Mouse (Mus musculus) adrenal gland, postnatal 10 days (tissue): ENCODE data around the gene Olfr1311. TPM values are rescaled to one million over a fixed set of nuclear protein-coding genes. Genes with fewer than 3 reads are reported as not detected.
"Not testable (repeated sequence)": the region's sequence is repeated elsewhere in the genome, so short reads cannot be mapped to it uniquely, and the experiment has no call there.

Source experiments
- DNase-seq: peaks from one replicate; pipeline ENCODE4 v3.0.0; 2021; ENCODE audit warnings: mixed read lengths
- long read RNA-seq, 2 experiments: library from polyadenylated mRNA; stranded (forward); transcript quantifications; one replicate each; pipeline ENCODE4 v2.0.0; 2021
- total RNA-seq, 2 experiments: library from RNA; stranded (reverse); gene quantifications; 2 replicates each; pipeline ENCODE4 v1.2.3; 2021

Gene Olfr1311
- not detected for total RNA-seq
- long read RNA-seq, experiment 1: 0 reads
- long read RNA-seq, experiment 2: 0 reads

GRCm38 (mm10) chr2:112024312-112024711, at the start of gene Olfr1311:
TSS of gene Olfr1311 (minus strand) at chr2:112024412.
- DNase-seq: no peak

GRCm38 (mm10) chr2:112050138-112050537, 25.9 kb upstream of the Olfr1311 start, which contains the start of gene Olfr1312:
TSS of gene Olfr1312 (minus strand) at chr2:112050238.
- DNase-seq: no peak

- not testable (repeated sequence) for DNase-seq
Measured at GRCm38 (mm10) chr2:112026971-112027370, 2.8 kb upstream of the Olfr1311 start.

GRCm38 (mm10) chr2:112014900-112015299, 9.3 kb downstream of the Olfr1311 start:
- no peak for DNase-seq

- no peak for DNase-seq
Measured at GRCm38 (mm10) chr2:112012608-112013007, 11.6 kb downstream of the Olfr1311 start, which contains the start of gene Olfr1310. TSS of gene Olfr1310 (minus strand) at chr2:112012708.

- no peak for DNase-seq
Measured at GRCm38 (mm10) chr2:111990181-111990580, 34.0 kb downstream of the Olfr1311 start, which contains the start of gene Olfr1309. TSS of gene Olfr1309 (minus strand) at chr2:111990281.

Other genes starting within 250 kb of the Olfr1311 start
- gene Olfr1302, start 247.0 kb downstream of the Olfr1311 start, total RNA-seq: not detected
- gene Olfr1303, start 204.1 kb downstream of the Olfr1311 start, total RNA-seq: not detected
- not detected for gene Olfr1305, start 147.3 kb downstream of the Olfr1311 start, total RNA-seq
- gene Olfr1306, start 108.1 kb downstream of the Olfr1311 start, total RNA-seq: not detected
- under 1 TPM in 1 of 2 experiments, not detected in 1; 0.03 TPM for gene Olfr1307, start 75.0 kb downstream of the Olfr1311 start, total RNA-seq
- not detected for gene Olfr1308, start 59.5 kb downstream of the Olfr1311 start, total RNA-seq
- gene Olfr1309, start 34.1 kb downstream of the Olfr1311 start, total RNA-seq: not detected
- not detected for gene Olfr1310, start 11.7 kb downstream of the Olfr1311 start, total RNA-seq
- not detected for gene Olfr1312, start 25.8 kb upstream of the Olfr1311 start, total RNA-seq
- not detected for gene Olfr1313, start 53.4 kb upstream of the Olfr1311 start, total RNA-seq
- gene Olfr1314, start 72.4 kb upstream of the Olfr1311 start, total RNA-seq: not detected
- not detected for gene Olfr1315-ps1, start 91.0 kb upstream of the Olfr1311 start, total RNA-seq
- not detected for gene Olfr1316, start 110.6 kb upstream of the Olfr1311 start, total RNA-seq
- not detected for gene Olfr1317, start 115.9 kb upstream of the Olfr1311 start, total RNA-seq
- not detected for gene Olfr1318, start 129.8 kb upstream of the Olfr1311 start, total RNA-seq
- 1 to 10 TPM; 8.4 to 9.5 TPM for gene Lpcat4, start 215.1 kb upstream of the Olfr1311 start, total RNA-seq
- gene Nutm1, start 234.9 kb upstream of the Olfr1311 start, total RNA-seq: not detected
- gene Nop10, start 237.5 kb upstream of the Olfr1311 start, total RNA-seq: 100 to 1,000 TPM; 121 to 126 TPM
- 10 to 100 TPM; 33.1 to 43.7 TPM for gene Slc12a6, start 241.4 kb upstream of the Olfr1311 start, total RNA-seq
- gene Gm21985, start 241.9 kb upstream of the Olfr1311 start, total RNA-seq: under 1 TPM in 1 of 2 experiments, not detected in 1; 0.54 TPM